Comparison of ENCODE assay signal across 8 mouse cellular contexts in the genomic region with DNA sequence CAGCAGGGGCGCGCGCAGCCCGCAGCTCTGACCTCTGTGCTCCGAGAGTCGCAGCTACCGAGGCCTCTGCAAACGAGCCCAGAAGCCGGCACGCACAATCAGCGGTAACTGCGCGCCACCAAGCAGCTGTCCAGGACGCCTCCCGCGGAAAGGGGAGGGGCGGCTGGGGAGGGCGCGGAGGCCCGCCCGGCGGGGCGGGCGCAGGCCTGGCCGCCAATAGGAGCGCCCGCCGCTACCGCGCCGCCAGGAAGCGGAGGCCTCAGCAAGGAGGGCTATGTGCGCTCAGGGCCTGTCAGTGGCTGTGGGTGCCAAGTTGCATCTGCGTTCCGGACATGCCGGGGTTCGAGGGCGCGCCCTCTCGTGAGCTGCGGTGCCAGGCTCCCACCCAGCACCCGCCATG.
DNase-seq lines count a peak whose midpoint lies in the region; ATAC-seq lines count a peak whose summit lies in the region.
"Not testable (repeated sequence)": the region's sequence is repeated elsewhere in the genome, so short reads cannot be mapped to it uniquely, and the experiment has no call there.

No protein-coding gene starts in this region.

- under 1% methylated on average over 42 of the region's 42 CpGs for WGBS in embryonic facial prominence, embryonic 10.5 days
- WGBS in hindbrain, embryonic 14.5 days = 5% methylated on average over 30 of the region's 42 CpGs
- WGBS in lung, embryonic 15.5 days = under 1% methylated on average over 34 of the region's 42 CpGs
- WGBS in neural tube, embryonic 14.5 days = 3% methylated on average over 17 of the region's 42 CpGs

- not testable (repeated sequence) for H3K4me1 ChIP-seq in embryonic facial prominence, embryonic 10.5 days; hindbrain, embryonic 14.5 days (replicated peaks; ENCODE audit: control insufficient read depth, insufficient read depth, low read length); lung, embryonic 15.5 days; neural tube, embryonic 14.5 days (ENCODE audit: control insufficient read depth, insufficient read depth, low read length)

- peak overlapping the region; percentile 64 for H3K4me3 ChIP-seq in embryonic facial prominence, embryonic 10.5 days
- peak overlapping the region; percentile 38 for H3K4me3 ChIP-seq in hindbrain, embryonic 14.5 days (replicated peaks; ENCODE audit: low read length)
- H3K4me3 ChIP-seq in lung, embryonic 15.5 days = peak overlapping the region; percentile 48
- peak overlapping the region; percentile 33 for H3K4me3 ChIP-seq in neural tube, embryonic 14.5 days (ENCODE audit: low read depth, low read length)

- peak overlapping the region; percentile 82 for H3K27ac ChIP-seq in embryonic facial prominence, embryonic 10.5 days (replicated peaks)
- not testable (repeated sequence) for H3K27ac ChIP-seq in hindbrain, embryonic 14.5 days; lung, embryonic 15.5 days; neural tube, embryonic 14.5 days (ENCODE audit: low read depth, low read length)

- peak; percentile 92 for ATAC-seq in hindbrain, embryonic 14.5 days (ENCODE audit: low FRiP score)
- ATAC-seq in lung, embryonic 15.5 days (ENCODE audit: borderline replicate concordance, extremely low read depth, low FRiP score, low TSS enrichment) = peak; percentile 96
- ATAC-seq in neural tube, embryonic 14.5 days (ENCODE audit: low read depth) = peak; percentile 96

- peak overlapping the region; percentile 44 for H3K4me2 ChIP-seq in hindbrain, embryonic 14.5 days (replicated peaks)
- peak overlapping the region; percentile 58 for H3K4me2 ChIP-seq in lung, embryonic 15.5 days
- peak overlapping the region; percentile 31 for H3K4me2 ChIP-seq in neural tube, embryonic 14.5 days (ENCODE audit: low read depth, low read length)

- peak; percentile 92 for DNase-seq in ZHBTc4 (ENCODE audit: low read depth, low spot score)
- peak; percentile 83 for DNase-seq in embryonic facial prominence, embryonic 10.5 days (ENCODE audit: low spot score)
- peak; percentile 91 for DNase-seq in heart, adult 11 months
- DNase-seq in hindbrain, embryonic 14.5 days (ENCODE audit: low spot score) = peak; percentile 32
- DNase-seq in layer of hippocampus, postnatal 36 days = peak; percentile 3 to 6
- DNase-seq in thymus, postnatal 0 days (ENCODE audit: low spot score) = peak; percentile 34

- peaks cover 10% of the 10 kb centered on the region for H3K9me3 ChIP-seq in embryonic facial prominence, embryonic 10.5 days
- not testable (repeated sequence) for H3K9me3 ChIP-seq in hindbrain, embryonic 14.5 days (ENCODE audit: control insufficient read depth, low read length); lung, embryonic 15.5 days; neural tube, embryonic 14.5 days (ENCODE audit: control insufficient read depth, low read length)

- not testable (repeated sequence) for H3K36me3 ChIP-seq in embryonic facial prominence, embryonic 10.5 days (replicated peaks); hindbrain, embryonic 14.5 days (replicated peaks; ENCODE audit: control insufficient read depth, insufficient read depth); lung, embryonic 15.5 days; neural tube, embryonic 14.5 days (ENCODE audit: control insufficient read depth, insufficient read depth, low read length)

- H3K27me3 ChIP-seq in embryonic facial prominence, embryonic 10.5 days (replicated peaks; ENCODE audit: low read depth, poor library complexity, severe bottlenecking); hindbrain, embryonic 14.5 days (ENCODE audit: control insufficient read depth, insufficient read depth, low read length); lung, embryonic 15.5 days; neural tube, embryonic 14.5 days (ENCODE audit: control insufficient read depth, insufficient read depth, low read length): not testable (repeated sequence)

- H3K9ac ChIP-seq in hindbrain, embryonic 14.5 days = peak overlapping the region; percentile 60
- peak overlapping the region; percentile 38 for H3K9ac ChIP-seq in lung, embryonic 15.5 days
- peak overlapping the region; percentile 42 for H3K9ac ChIP-seq in neural tube, embryonic 14.5 days (replicated peaks; ENCODE audit: low read depth, low read length)

Comparison
In these comparisons a context has a peak if more than half of its experiments do, and no peak if none do; other contexts are left out.
1. DNase-seq: peak in every context shown above with its lines; median percentile 92 in ZHBTc4; 91 in heart, adult 11 months; 83 in embryonic facial prominence, embryonic 10.5 days; 34 in thymus, postnatal 0 days; 32 in hindbrain, embryonic 14.5 days; 4 in layer of hippocampus, postnatal 36 days.